17 mouse cellular contexts compared by ENCODE assay signal in genomic region chr13:98877165-98877564, GRCm38 (mm10). TPM values are rescaled to one million over a fixed set of nuclear protein-coding genes. Genes with fewer than 3 reads are reported as not detected.
DNase-seq lines count a peak whose midpoint lies in the region.
"Had no signal": no experiment of that assay in that cellular context is flagged by ENCODE, and none has a peak within 500 bp of the region (broad histone marks: within the 10 kb centered on the region; RNA-seq: fewer than 3 reads in every experiment).

No protein-coding gene starts in this region.

- intact Hi-C loops in heart, postnatal 25 days (cut with DNase I), result loop anchor here (10.0 kb wide), 1 partner anchor 48 kb away; the partner anchor contains the start of gene Tnpo1

- peak; percentile 51 for DNase-seq in heart, adult 11 months
- DNase-seq in heart, postnatal 25 days (ENCODE audit: low spot score), result no peak
- DNase-seq in layer of hippocampus, adult 18-20 months (ENCODE audit: low spot score in 2 of 2), result peak; percentile 18 to 56
- no peak for DNase-seq in layer of hippocampus, postnatal 10 days (ENCODE audit: low spot score in 2 of 2)
- DNase-seq in layer of hippocampus, adult 9-11 months, result peak; percentile 32
- DNase-seq in layer of hippocampus, postnatal 36 days, result no peak
- DNase-seq: adrenal gland, adult 8-10 months; adrenal gland, postnatal 14 days; adrenal gland, postnatal 36 days; B cell, adult 2 months; cerebellum, adult 11 months; cerebellum, adult 18-20 months; cerebellum, adult 8-10 months; cerebellum, adult 9-11 months; cerebellum, postnatal 14 days; cerebellum, postnatal 36 days; embryo, embryonic 11 days had no signal

RNA-seq across cellular contexts. Expression of gene Tnpo1, which starts 49.0 kb away (rescaled TPM):
- 10 to 100 TPM; 73.0 to 73.3 TPM for total RNA-seq in heart, postnatal 25 days (2021)
- 10 to 100 TPM; 67.0 to 67.5 TPM for total RNA-seq in layer of hippocampus, adult 18-20 months (2021)
- 10 to 100 TPM; 64.7 to 69.3 TPM for total RNA-seq in layer of hippocampus, postnatal 10 days (2021)
- total RNA-seq in layer of hippocampus, postnatal 36 days (2021), result 10 to 100 TPM; 61.4 to 74.3 TPM

Comparison
In these comparisons a context has a peak if more than half of its experiments do, and no peak if none do; other contexts are left out.
1. DNase-seq: peak in heart, adult 11 months (single experiment), layer of hippocampus, adult 18-20 months (2 of 2) and layer of hippocampus, adult 9-11 months (single experiment); none in heart, postnatal 25 days (single experiment), layer of hippocampus, postnatal 10 days (0 of 2) and layer of hippocampus, postnatal 36 days (0 of 2).